Mouse (Mus musculus) C2C12 (cell line): ENCODE results near the gene Nrp2.

Experiments used
- CEBPB ChIP-seq: IDR thresholded peaks from one replicate; pipeline ENCODE4 v1.6.1; 2011; ENCODE audit warnings: low read depth, mild to moderate bottlenecking, control low read depth, moderate library complexity
- CTCF ChIP-seq: IDR thresholded peaks from one replicate; pipeline ENCODE4 v1.5.1; 2011; ENCODE audit not compliant: control insufficient read depth, insufficient read depth, insufficient read length
- FOSL1 ChIP-seq: IDR thresholded peaks from one replicate; pipeline ENCODE4 v1.8.0; 2011; ENCODE audit warnings: mild to moderate bottlenecking, low read length; ENCODE audit not compliant: poor library complexity, insufficient read depth, severe bottlenecking
- MAX ChIP-seq: IDR thresholded peaks from one replicate; pipeline ENCODE4 v1.6.1; 2011; ENCODE audit warnings: mild to moderate bottlenecking, control low read depth
- MYOD1 ChIP-seq: IDR thresholded peaks from one replicate; pipeline ENCODE4 v1.6.1; 2011; ENCODE audit warnings: low read depth; ENCODE audit not compliant: control insufficient read depth, insufficient read length
- MYOG ChIP-seq: IDR thresholded peaks from one replicate; pipeline ENCODE4 v1.6.1; 2011; ENCODE audit not compliant: control insufficient read depth, insufficient read length; ENCODE audit errors: extremely low read depth
- USF1 ChIP-seq: IDR thresholded peaks from one replicate; pipeline ENCODE4 v1.6.1; 2011; ENCODE audit warnings: low read depth, mild to moderate bottlenecking, control low read depth, moderate library complexity

DNA sequence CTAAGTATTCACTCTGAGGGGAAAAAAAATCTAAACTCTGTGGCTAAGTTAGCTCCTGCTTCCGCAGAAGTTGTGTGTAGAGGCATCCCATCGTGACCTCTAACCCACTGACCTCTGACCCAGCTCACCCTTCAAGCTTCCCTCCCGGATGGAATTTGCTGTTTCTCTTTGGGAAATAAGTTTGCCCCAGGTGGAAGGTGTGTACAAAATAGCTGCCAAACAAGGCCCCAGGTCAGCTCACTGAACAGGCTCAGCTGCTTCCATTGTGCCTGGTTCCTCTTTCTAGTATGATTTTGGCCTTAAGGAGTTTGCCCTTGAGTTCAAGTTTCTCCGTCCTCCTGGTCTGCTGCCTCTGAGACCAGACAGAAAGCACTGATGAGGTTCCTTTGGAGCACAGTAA is 12.6 kb downstream of the Nrp2 start:
- no peak for TF ChIP-seq MYOD1
- no peak for TF ChIP-seq CTCF
- TF ChIP-seq MAX, result no peak
- TF ChIP-seq FOSL1, result no peak
- TF ChIP-seq USF1, result no peak
- no peak for TF ChIP-seq CEBPB
- no peak for TF ChIP-seq MYOG
